In the genomic region with DNA sequence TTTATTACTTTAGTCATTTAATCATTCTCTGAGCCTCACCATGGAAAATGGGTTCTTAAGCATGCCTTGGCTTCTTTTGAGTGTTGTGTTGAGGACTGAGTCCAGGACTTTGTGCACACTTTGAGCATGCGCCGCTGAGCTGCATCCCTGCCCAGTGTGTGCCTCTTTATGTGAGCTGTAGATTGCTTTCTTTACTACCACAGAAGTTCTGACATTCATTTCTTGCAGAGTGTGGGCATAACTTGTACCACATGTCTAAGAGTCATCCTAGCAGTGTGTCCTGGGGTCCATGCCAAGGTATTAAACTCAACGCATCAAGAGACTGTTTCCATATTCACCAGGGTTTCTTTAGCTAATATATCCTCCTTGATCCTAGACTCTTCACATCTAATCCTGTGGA, we compare ENCODE assay signal across 16 mouse cellular contexts.
"Had no signal": no experiment of that assay in that cellular context is flagged by ENCODE, and none has a peak within 500 bp of the region (broad histone marks: within the 10 kb centered on the region; RNA-seq: fewer than 3 reads in every experiment).

No protein-coding gene starts in this region.

- H3K4me1 ChIP-seq: megakaryocyte, embryonic 14.5 days; midbrain, embryonic 15.5 days; neural tube, embryonic 12.5 days had no signal

- H3K27ac ChIP-seq: lung, embryonic 15.5 days; macrophage; midbrain, embryonic 12.5 days; midbrain, embryonic 15.5 days; neural tube, embryonic 12.5 days; stomach, embryonic 15.5 days; stomach, postnatal 0 days had no signal

- H3K4me2 ChIP-seq: lung, embryonic 15.5 days; midbrain, embryonic 12.5 days; midbrain, embryonic 15.5 days; neural tube, embryonic 12.5 days; stomach, embryonic 15.5 days had no signal

- H3K4me3 ChIP-seq: lung, embryonic 15.5 days; megakaryocyte, embryonic 14.5 days; midbrain, embryonic 12.5 days; midbrain, embryonic 15.5 days; neural tube, embryonic 12.5 days; stomach, embryonic 15.5 days had no signal

- DNase-seq: lung, adult 2 months; lung, postnatal 14 days; lung, postnatal 36 days; right cerebral cortex, postnatal 14 days; thymus, adult 2 months; thymus, postnatal 25 days; thymus, postnatal 4 days had no signal

- ATAC-seq: lung, postnatal 0 days; midbrain, embryonic 15.5 days had no signal

- H3K9ac ChIP-seq: lung, embryonic 15.5 days; midbrain, embryonic 12.5 days; midbrain, embryonic 15.5 days; neural tube, embryonic 12.5 days; stomach, embryonic 15.5 days had no signal

- H3K27me3 ChIP-seq: lung, embryonic 15.5 days; midbrain, embryonic 12.5 days; midbrain, embryonic 15.5 days; neural tube, embryonic 12.5 days; stomach, embryonic 15.5 days had no signal

- H3K36me3 ChIP-seq: lung, embryonic 15.5 days; midbrain, embryonic 12.5 days; midbrain, embryonic 15.5 days; neural tube, embryonic 12.5 days; stomach, embryonic 15.5 days had no signal

- H3K9me3 ChIP-seq: lung, embryonic 15.5 days; megakaryocyte, embryonic 14.5 days; midbrain, embryonic 12.5 days; midbrain, embryonic 15.5 days; neural tube, embryonic 12.5 days; stomach, embryonic 15.5 days had no signal
